Mouse (Mus musculus): ENCODE data around the gene Tespa1. TPM values are rescaled to one million over a fixed set of nuclear protein-coding genes. Genes with fewer than 3 reads are reported as not detected.
"Not testable (repeated sequence)": the region's sequence is repeated elsewhere in the genome, so short reads cannot be mapped to it uniquely, and the experiment has no call there.

Tespa1 gene
- total RNA-seq (2015) (8.2 and 18.6 TPM in 2 replicates), total RNA-seq (2017) (15.5 and 32.0 TPM in 2 replicates)

GRCm38 (mm10) chr10:130322637-130323036 lies at the start of gene Tespa1:
TSS of gene Tespa1 (plus strand) at chr10:130322870.
- ATAC-seq (ENCODE audit: poor library complexity, severe bottlenecking) = peak; percentile 86

- ATAC-seq (ENCODE audit: poor library complexity, severe bottlenecking) = no peak
These were observed 46.9 kb upstream of the Tespa1 start for GRCm38 (mm10) chr10:130275759-130276158.

GRCm38 (mm10) chr10:130276496-130276895 lies 46.2 kb upstream of the Tespa1 start:
- peak; percentile 29; the same call in 1 of the 2 replicates for ATAC-seq (ENCODE audit: poor library complexity, severe bottlenecking)

GRCm38 (mm10) chr10:130280066-130280465 lies 42.6 kb upstream of the Tespa1 start, which contains the start of gene Neurod4:
TSS of gene Neurod4 (minus strand) at chr10:130280240.
- ATAC-seq (ENCODE audit: poor library complexity, severe bottlenecking) = peak; percentile 74

- ATAC-seq (ENCODE audit: poor library complexity, severe bottlenecking) = no peak
These were observed 40.7 kb upstream of the Tespa1 start for GRCm38 (mm10) chr10:130281982-130282449.

- ATAC-seq (ENCODE audit: poor library complexity, severe bottlenecking) = no peak
These were observed 35.5 kb upstream of the Tespa1 start for GRCm38 (mm10) chr10:130287201-130287600.

GRCm38 (mm10) chr10:130288007-130288406 lies 34.7 kb upstream of the Tespa1 start:
- no peak for ATAC-seq (ENCODE audit: poor library complexity, severe bottlenecking)

- no peak for ATAC-seq (ENCODE audit: poor library complexity, severe bottlenecking)
These were observed 28.8 kb upstream of the Tespa1 start for GRCm38 (mm10) chr10:130293741-130294408.

GRCm38 (mm10) chr10:130298748-130299147 lies 23.9 kb upstream of the Tespa1 start:
- peak; percentile 73 for ATAC-seq (ENCODE audit: poor library complexity, severe bottlenecking)

GRCm38 (mm10) chr10:130304138-130304537 lies 18.5 kb upstream of the Tespa1 start:
- not testable (repeated sequence) for ATAC-seq (ENCODE audit: poor library complexity, severe bottlenecking)

GRCm38 (mm10) chr10:130311534-130312227 lies 11.0 kb upstream of the Tespa1 start:
- peak; percentile 39; the same call in 1 of the 2 replicates for ATAC-seq (ENCODE audit: poor library complexity, severe bottlenecking)

GRCm38 (mm10) chr10:130313531-130313930 lies 9.1 kb upstream of the Tespa1 start:
- peak; percentile 72 for ATAC-seq (ENCODE audit: poor library complexity, severe bottlenecking)

GRCm38 (mm10) chr10:130314110-130314829 lies 8.4 kb upstream of the Tespa1 start:
- ATAC-seq (ENCODE audit: poor library complexity, severe bottlenecking) = peak; percentile 50

GRCm38 (mm10) chr10:130315846-130316245 lies 6.8 kb upstream of the Tespa1 start:
- peak; percentile 46 for ATAC-seq (ENCODE audit: poor library complexity, severe bottlenecking)

- peak; percentile 71 for ATAC-seq (ENCODE audit: poor library complexity, severe bottlenecking)
These were observed 4.0 kb upstream of the Tespa1 start for GRCm38 (mm10) chr10:130318720-130319119.

GRCm38 (mm10) chr10:130320715-130321114 lies 2.0 kb upstream of the Tespa1 start:
- peak; percentile 37 for ATAC-seq (ENCODE audit: poor library complexity, severe bottlenecking)

GRCm38 (mm10) chr10:130322062-130322461 lies 608 bp upstream of the Tespa1 start:
- ATAC-seq (ENCODE audit: poor library complexity, severe bottlenecking) = no peak

GRCm38 (mm10) chr10:130324243-130324642 lies 1.6 kb downstream of the Tespa1 start:
- ATAC-seq (ENCODE audit: poor library complexity, severe bottlenecking) = no peak

GRCm38 (mm10) chr10:130330711-130331110 lies 8.0 kb downstream of the Tespa1 start:
- peak; percentile 62 for ATAC-seq (ENCODE audit: poor library complexity, severe bottlenecking)

- peak; percentile 77 for ATAC-seq (ENCODE audit: poor library complexity, severe bottlenecking)
These were observed 13.7 kb downstream of the Tespa1 start for GRCm38 (mm10) chr10:130336385-130336784.

GRCm38 (mm10) chr10:130337581-130337980 lies 14.9 kb downstream of the Tespa1 start:
- ATAC-seq (ENCODE audit: poor library complexity, severe bottlenecking) = peak; percentile 40
